Mouse (Mus musculus): Measurements from ENCODE around the gene Slc17a1. TPM values are rescaled to one million over a fixed set of nuclear protein-coding genes. Genes with fewer than 3 reads are reported as not detected.

The Slc17a1 gene
- not detected in 2 replicates for polyA plus RNA-seq (2012; rRNA removed)

- DNase-seq (ENCODE audit: low spot score) = no peak
Measured at GRCm38 (mm10) chr13:23867405-23867804, at the start of gene Slc17a1. Slc17a1 (plus strand) TSS chr13:23867750.

- DNase-seq (ENCODE audit: low spot score) = no peak
Measured at GRCm38 (mm10) chr13:23820179-23820940, 47.2 kb upstream of the Slc17a1 start.

GRCm38 (mm10) chr13:23822213-23822612, 45.3 kb upstream of the Slc17a1 start:
- DNase-seq (ENCODE audit: low spot score) = no peak

- no peak for DNase-seq (ENCODE audit: low spot score)
Measured at GRCm38 (mm10) chr13:23826606-23827005, 40.9 kb upstream of the Slc17a1 start.

GRCm38 (mm10) chr13:23833053-23833452, 34.5 kb upstream of the Slc17a1 start:
- DNase-seq (ENCODE audit: low spot score) = no peak

GRCm38 (mm10) chr13:23834836-23835235, 32.7 kb upstream of the Slc17a1 start:
- no peak for DNase-seq (ENCODE audit: low spot score)

- no peak for DNase-seq (ENCODE audit: low spot score)
Measured at GRCm38 (mm10) chr13:23836630-23837029, 30.9 kb upstream of the Slc17a1 start.

GRCm38 (mm10) chr13:23839308-23839707, 28.2 kb upstream of the Slc17a1 start, which contains the start of gene Slc17a3:
Slc17a3 (plus strand) TSS chr13:23839434.
- no peak for DNase-seq (ENCODE audit: low spot score)

GRCm38 (mm10) chr13:23845851-23846250, 21.7 kb upstream of the Slc17a1 start:
- no peak for DNase-seq (ENCODE audit: low spot score)

GRCm38 (mm10) chr13:23849299-23849698, 18.3 kb upstream of the Slc17a1 start:
- no peak for DNase-seq (ENCODE audit: low spot score)

- DNase-seq (ENCODE audit: low spot score) = no peak
Measured at GRCm38 (mm10) chr13:23856401-23856800, 11.1 kb upstream of the Slc17a1 start.

GRCm38 (mm10) chr13:23861815-23862214, 5.7 kb upstream of the Slc17a1 start:
- no peak for DNase-seq (ENCODE audit: low spot score)

GRCm38 (mm10) chr13:23864711-23865110, 2.8 kb upstream of the Slc17a1 start:
- DNase-seq (ENCODE audit: low spot score) = no peak

GRCm38 (mm10) chr13:23866086-23866710, 1.4 kb upstream of the Slc17a1 start:
- no peak for DNase-seq (ENCODE audit: low spot score)

- no peak for DNase-seq (ENCODE audit: low spot score)
Measured at GRCm38 (mm10) chr13:23867000-23867399, 550 bp upstream of the Slc17a1 start.

GRCm38 (mm10) chr13:23868790-23869533, 1.4 kb downstream of the Slc17a1 start:
- no peak for DNase-seq (ENCODE audit: low spot score)

GRCm38 (mm10) chr13:23869996-23870395, 2.4 kb downstream of the Slc17a1 start:
- no peak for DNase-seq (ENCODE audit: low spot score)

GRCm38 (mm10) chr13:23873141-23873540, 5.6 kb downstream of the Slc17a1 start:
- no peak for DNase-seq (ENCODE audit: low spot score)

- DNase-seq (ENCODE audit: low spot score) = no peak
Measured at GRCm38 (mm10) chr13:23879106-23879505, 11.6 kb downstream of the Slc17a1 start.

GRCm38 (mm10) chr13:23879636-23880035, 12.1 kb downstream of the Slc17a1 start:
- no peak for DNase-seq (ENCODE audit: low spot score)

- DNase-seq (ENCODE audit: low spot score) = no peak
Measured at GRCm38 (mm10) chr13:23885540-23885939, 18.0 kb downstream of the Slc17a1 start.

- no peak for DNase-seq (ENCODE audit: low spot score)
Measured at GRCm38 (mm10) chr13:23887026-23887725, 19.6 kb downstream of the Slc17a1 start.

All from urinary bladder, adult 2 months (tissue).